Mouse (Mus musculus): ENCODE measurements around the gene Frmd4b.

- no peak for TF ChIP-seq POLR2A (IDR thresholded peaks at IDR 0.05; ENCODE audit: control insufficient read depth, low read depth, low read length)
- no peak for TF ChIP-seq CTCF (IDR thresholded peaks at IDR 0.05; ENCODE audit: control insufficient read depth, insufficient read depth, insufficient replicate concordance, low read depth, low read length)
These were observed 246.4 kb downstream of the Frmd4b start for GRCm38 (mm10) chr6:97370947-97371346.
